Mouse (Mus musculus): ENCODE measurements at regions not wholly inside any gene's neighbourhood (a gene's known extent, or its start where the extent isn't known, plus 50 kb on each side); places are given as distances from the start of the nearest gene placed in this dataset.
A peak's percentile ranks its signal among the peaks of the same experiment; 100 is the strongest.

DNA sequence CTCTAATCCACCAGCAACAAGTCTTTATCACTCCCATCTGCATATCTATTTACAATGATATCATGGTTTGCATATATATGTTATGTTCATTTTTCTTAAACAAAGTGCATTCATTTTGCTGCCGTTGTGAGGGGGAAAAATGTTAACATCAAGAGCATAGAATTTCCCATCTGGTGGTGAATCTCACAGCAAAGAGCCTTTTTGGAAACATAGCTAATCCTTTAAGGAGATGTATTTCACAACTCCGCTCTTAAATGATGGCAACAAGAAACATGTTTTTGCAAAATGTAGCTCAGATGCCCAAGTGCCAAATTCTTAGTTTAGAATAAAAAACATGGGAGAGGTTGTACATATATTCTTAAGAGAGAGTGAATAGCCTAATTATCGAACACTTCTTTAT lies 99.3 kb upstream of the Col1a2 start:
- no peak overlapping the region for H3K27ac ChIP-seq (ENCODE audit: insufficient read depth, low read depth, low read length, poor library complexity, severe bottlenecking)

DNA sequence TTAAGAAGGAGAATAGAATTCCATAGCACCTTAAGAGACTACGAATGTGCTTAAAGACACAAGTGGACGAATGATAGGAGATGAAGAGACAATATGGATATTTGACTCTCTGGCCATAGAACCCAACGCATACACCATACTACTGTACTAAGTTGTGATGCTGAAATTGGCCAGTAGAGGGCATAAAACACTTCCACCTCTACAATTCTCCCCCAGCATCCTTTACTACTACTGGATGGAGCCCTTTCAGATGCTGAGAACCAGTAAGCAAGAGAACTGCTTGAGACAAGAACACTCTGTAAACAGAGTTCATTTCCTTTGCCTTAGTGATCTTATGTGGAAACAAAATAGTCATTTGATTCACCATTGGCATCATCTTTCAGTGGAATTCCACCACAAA lies 96.9 kb upstream of the Col1a2 start:
- H3K27ac ChIP-seq (ENCODE audit: insufficient read depth, low read depth, low read length, poor library complexity, severe bottlenecking) = no peak overlapping the region
- in situ Hi-C loops (cut with MboI; ENCODE audit: low sequenced_read_pairs in 2 of 2, unreplicated experiment in 2 of 2) = no loop called here
- no peaks in the 10 kb centered on the region for H3K9me3 ChIP-seq (ENCODE audit: control insufficient read depth, insufficient read depth, low read depth, low read length)
- peak; percentile 59 for DNase-seq (ENCODE audit: low read depth, low spot score)
- H3K4me3 ChIP-seq (ENCODE audit: insufficient read depth in 1 of 2, low read depth in 1 of 2, low read length in 2 of 2, poor library complexity in 1 of 2, severe bottlenecking in 1 of 2) = no peak overlapping the region
- H3K9ac ChIP-seq (ENCODE audit: insufficient read depth, low read depth, low read length, poor library complexity, severe bottlenecking) = no peak overlapping the region
- H3K36me3 ChIP-seq (ENCODE audit: control insufficient read depth, insufficient read depth, low read length, poor library complexity, severe bottlenecking) = no peaks in the 10 kb centered on the region
- H3K4me1 ChIP-seq (ENCODE audit: control insufficient read depth in 2 of 2, insufficient read depth in 2 of 2, low read length in 2 of 2, poor library complexity in 1 of 2) = no peaks in the 10 kb centered on the region
- TF ChIP-seq ZC3H11A (IDR thresholded peaks at IDR 0.05; ENCODE audit: borderline replicate concordance, low read depth, low read length) = peak; percentile 48; the same call in 1 of the 2 replicates
- no peak for TF ChIP-seq MAFK (IDR thresholded peaks at IDR 0.05; ENCODE audit: insufficient read depth, low read depth, low read length)

More for the DNA sequence above, 99.3 kb upstream of the Col1a2 start:
- H3K4me3 ChIP-seq (ENCODE audit: insufficient read depth in 1 of 2, low read depth in 1 of 2, low read length in 2 of 2, poor library complexity in 1 of 2, severe bottlenecking in 1 of 2) = no peak overlapping the region
- no peak for DNase-seq (ENCODE audit: low read depth, low spot score)
- peaks cover under 1 to 3% of the 10 kb centered on the region in 2 experiments; a peak in 1 of 4 replicates for H3K4me1 ChIP-seq (ENCODE audit: control insufficient read depth in 2 of 2, insufficient read depth in 2 of 2, low read length in 2 of 2, poor library complexity in 1 of 2)
- no peak overlapping the region for H3K9ac ChIP-seq (ENCODE audit: insufficient read depth, low read depth, low read length, poor library complexity, severe bottlenecking)
- no peaks in the 10 kb centered on the region for H3K9me3 ChIP-seq (ENCODE audit: control insufficient read depth, insufficient read depth, low read depth, low read length)
- in situ Hi-C loops (cut with MboI; ENCODE audit: low sequenced_read_pairs in 2 of 2, unreplicated experiment in 2 of 2) = no loop called here
- TF ChIP-seq ZC3H11A (IDR thresholded peaks at IDR 0.05; ENCODE audit: borderline replicate concordance, low read depth, low read length) (no peak), ZNF384 (IDR thresholded peaks at IDR 0.05; ENCODE audit: low read depth, low read length) (no peak), MAFK (IDR thresholded peaks at IDR 0.05; ENCODE audit: insufficient read depth, low read depth, low read length) (no peak), CHD2 (IDR thresholded peaks at IDR 0.05; ENCODE audit: low read depth, low read length) (no peak), HCFC1 (IDR thresholded peaks at IDR 0.05; ENCODE audit: borderline replicate concordance, insufficient read depth, low read length) (no peak)
- no peaks in the 10 kb centered on the region for H3K36me3 ChIP-seq (ENCODE audit: control insufficient read depth, insufficient read depth, low read length, poor library complexity, severe bottlenecking)

DNA sequence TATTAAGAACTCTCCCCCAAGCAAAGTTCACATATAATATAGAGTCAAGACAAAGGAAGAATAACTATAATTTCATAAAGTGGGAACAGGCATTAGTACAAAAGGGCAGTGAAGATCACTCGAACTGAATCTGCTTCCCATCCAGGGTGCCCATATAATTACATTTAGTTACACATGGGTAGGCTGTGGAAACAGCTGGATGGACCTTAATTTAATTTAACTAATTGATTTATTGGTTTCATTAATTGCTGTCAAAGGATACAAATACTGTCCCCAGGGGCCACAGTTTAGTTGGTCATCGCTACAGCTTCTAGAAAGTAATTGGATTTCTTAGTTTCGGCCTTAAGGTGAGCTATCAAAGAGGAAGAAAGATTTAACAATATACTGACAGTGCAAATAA lies 91.4 kb upstream of the Col1a2 start:
- TF ChIP-seq CHD2 (IDR thresholded peaks at IDR 0.05; ENCODE audit: low read depth, low read length) (no peak), MAFK (IDR thresholded peaks at IDR 0.05; ENCODE audit: insufficient read depth, low read depth, low read length) (no peak), ZC3H11A (IDR thresholded peaks at IDR 0.05; ENCODE audit: borderline replicate concordance, low read depth, low read length) (no peak), HCFC1 (IDR thresholded peaks at IDR 0.05; ENCODE audit: borderline replicate concordance, insufficient read depth, low read length) (no peak), ZNF384 (IDR thresholded peaks at IDR 0.05; ENCODE audit: low read depth, low read length) (no peak)
- H3K9ac ChIP-seq (ENCODE audit: insufficient read depth, low read depth, low read length, poor library complexity, severe bottlenecking) = no peak overlapping the region
- in situ Hi-C loops (cut with MboI; ENCODE audit: low sequenced_read_pairs in 2 of 2, unreplicated experiment in 2 of 2) = no loop called here

DNA sequence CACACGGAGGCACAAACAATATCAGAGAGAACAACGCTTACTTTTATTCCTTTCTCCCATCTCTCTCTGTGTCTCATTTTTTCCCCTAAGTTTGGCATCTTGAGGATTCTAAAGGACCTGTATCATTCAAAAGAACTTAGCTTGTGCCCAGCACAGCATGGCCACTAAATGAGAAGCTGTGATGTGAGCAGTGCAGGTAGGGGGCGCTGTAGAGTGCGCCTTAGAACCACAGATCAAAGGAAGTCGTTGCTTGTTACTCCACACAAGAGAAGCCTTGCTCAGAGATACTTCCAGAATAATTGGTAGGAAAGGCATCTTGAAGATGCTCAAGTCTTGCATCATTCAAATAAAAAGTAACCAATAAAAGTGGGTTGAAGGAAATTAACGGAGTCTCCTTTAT lies 90.4 kb upstream of the Col1a2 start:
- Histone ChIP-seq H3K4me3 (ENCODE audit: insufficient read depth in 1 of 2, low read depth in 1 of 2, low read length in 2 of 2, poor library complexity in 1 of 2, severe bottlenecking in 1 of 2) (no peak overlapping the region), H3K9ac (ENCODE audit: insufficient read depth, low read depth, low read length, poor library complexity, severe bottlenecking) (no peak overlapping the region), H3K27ac (ENCODE audit: insufficient read depth, low read depth, low read length, poor library complexity, severe bottlenecking) (no peak overlapping the region), H3K4me1 (ENCODE audit: control insufficient read depth in 2 of 2, insufficient read depth in 2 of 2, low read length in 2 of 2, poor library complexity in 1 of 2) (no peaks in the 10 kb centered on the region), H3K36me3 (ENCODE audit: control insufficient read depth, insufficient read depth, low read length, poor library complexity, severe bottlenecking) (no peaks in the 10 kb centered on the region), H3K9me3 (ENCODE audit: control insufficient read depth, insufficient read depth, low read depth, low read length) (no peaks in the 10 kb centered on the region)
- TF ChIP-seq ZC3H11A (IDR thresholded peaks at IDR 0.05; ENCODE audit: borderline replicate concordance, low read depth, low read length) (peak; percentile 40; the same call in 1 of the 2 replicates), HCFC1 (IDR thresholded peaks at IDR 0.05; ENCODE audit: borderline replicate concordance, insufficient read depth, low read length) (no peak)
- in situ Hi-C loops (cut with MboI; ENCODE audit: low sequenced_read_pairs in 2 of 2, unreplicated experiment in 2 of 2) = no loop called here
- peak; percentile 67 for DNase-seq (ENCODE audit: low read depth, low spot score)

More for the DNA sequence above, 91.4 kb upstream of the Col1a2 start:
- Histone ChIP-seq H3K36me3 (ENCODE audit: control insufficient read depth, insufficient read depth, low read length, poor library complexity, severe bottlenecking) (no peaks in the 10 kb centered on the region), H3K4me3 (ENCODE audit: insufficient read depth in 1 of 2, low read depth in 1 of 2, low read length in 2 of 2, poor library complexity in 1 of 2, severe bottlenecking in 1 of 2) (no peak overlapping the region), H3K27ac (ENCODE audit: insufficient read depth, low read depth, low read length, poor library complexity, severe bottlenecking) (no peak overlapping the region), H3K4me1 (ENCODE audit: control insufficient read depth in 2 of 2, insufficient read depth in 2 of 2, low read length in 2 of 2, poor library complexity in 1 of 2) (no peaks in the 10 kb centered on the region), H3K9me3 (ENCODE audit: control insufficient read depth, insufficient read depth, low read depth, low read length) (no peaks in the 10 kb centered on the region)
- no peak for DNase-seq (ENCODE audit: low read depth, low spot score)

DNA sequence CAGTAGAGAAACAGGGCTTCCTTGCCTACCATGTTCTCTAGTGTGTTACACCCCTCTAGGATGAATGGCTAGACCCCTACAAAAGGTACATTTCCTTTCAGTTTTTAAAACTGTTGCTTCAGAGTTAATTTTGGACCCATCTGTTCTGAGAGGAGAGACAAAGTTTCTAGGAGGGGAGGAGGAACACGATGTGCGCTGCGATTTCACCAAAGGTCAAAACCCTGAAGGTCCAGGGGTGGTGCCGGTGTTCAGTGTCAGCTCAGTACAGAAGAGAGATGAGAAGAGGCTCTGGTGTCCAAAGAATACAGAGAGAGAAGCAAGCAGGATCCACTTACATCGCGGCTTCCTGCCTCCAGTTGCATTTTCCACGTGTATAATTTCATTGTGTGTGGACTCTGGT lies 89.4 kb upstream of the Col1a2 start:
- TF ChIP-seq CHD2 (IDR thresholded peaks at IDR 0.05; ENCODE audit: low read depth, low read length) (no peak), HCFC1 (IDR thresholded peaks at IDR 0.05; ENCODE audit: borderline replicate concordance, insufficient read depth, low read length) (no peak), ZNF384 (IDR thresholded peaks at IDR 0.05; ENCODE audit: low read depth, low read length) (no peak), MAFK (IDR thresholded peaks at IDR 0.05; ENCODE audit: insufficient read depth, low read depth, low read length) (no peak), ZC3H11A (IDR thresholded peaks at IDR 0.05; ENCODE audit: borderline replicate concordance, low read depth, low read length) (no peak)
- Histone ChIP-seq H3K9ac (ENCODE audit: insufficient read depth, low read depth, low read length, poor library complexity, severe bottlenecking) (no peak overlapping the region), H3K36me3 (ENCODE audit: control insufficient read depth, insufficient read depth, low read length, poor library complexity, severe bottlenecking) (no peaks in the 10 kb centered on the region), H3K4me3 (ENCODE audit: insufficient read depth in 1 of 2, low read depth in 1 of 2, low read length in 2 of 2, poor library complexity in 1 of 2, severe bottlenecking in 1 of 2) (no peak overlapping the region), H3K4me1 (ENCODE audit: control insufficient read depth in 2 of 2, insufficient read depth in 2 of 2, low read length in 2 of 2, poor library complexity in 1 of 2) (no peaks in the 10 kb centered on the region), H3K27ac (ENCODE audit: insufficient read depth, low read depth, low read length, poor library complexity, severe bottlenecking) (no peak overlapping the region), H3K9me3 (ENCODE audit: control insufficient read depth, insufficient read depth, low read depth, low read length) (no peaks in the 10 kb centered on the region)
- DNase-seq (ENCODE audit: low read depth, low spot score) = no peak
- in situ Hi-C loops (cut with MboI; ENCODE audit: low sequenced_read_pairs in 2 of 2, unreplicated experiment in 2 of 2) = no loop called here
